Mouse (Mus musculus) spleen, adult 12 weeks (tissue): ENCODE measurements around the gene Ust.

Experiments used
- DNase-seq: peaks from one replicate; pipeline ENCODE4 v3.0.0; 2022; ENCODE audit warnings: low spot score

Gene Ust

GRCm38 (mm10) chr10:8504832-8505231, 13.8 kb downstream of the Ust start:
- no peak for DNase-seq

DNA sequence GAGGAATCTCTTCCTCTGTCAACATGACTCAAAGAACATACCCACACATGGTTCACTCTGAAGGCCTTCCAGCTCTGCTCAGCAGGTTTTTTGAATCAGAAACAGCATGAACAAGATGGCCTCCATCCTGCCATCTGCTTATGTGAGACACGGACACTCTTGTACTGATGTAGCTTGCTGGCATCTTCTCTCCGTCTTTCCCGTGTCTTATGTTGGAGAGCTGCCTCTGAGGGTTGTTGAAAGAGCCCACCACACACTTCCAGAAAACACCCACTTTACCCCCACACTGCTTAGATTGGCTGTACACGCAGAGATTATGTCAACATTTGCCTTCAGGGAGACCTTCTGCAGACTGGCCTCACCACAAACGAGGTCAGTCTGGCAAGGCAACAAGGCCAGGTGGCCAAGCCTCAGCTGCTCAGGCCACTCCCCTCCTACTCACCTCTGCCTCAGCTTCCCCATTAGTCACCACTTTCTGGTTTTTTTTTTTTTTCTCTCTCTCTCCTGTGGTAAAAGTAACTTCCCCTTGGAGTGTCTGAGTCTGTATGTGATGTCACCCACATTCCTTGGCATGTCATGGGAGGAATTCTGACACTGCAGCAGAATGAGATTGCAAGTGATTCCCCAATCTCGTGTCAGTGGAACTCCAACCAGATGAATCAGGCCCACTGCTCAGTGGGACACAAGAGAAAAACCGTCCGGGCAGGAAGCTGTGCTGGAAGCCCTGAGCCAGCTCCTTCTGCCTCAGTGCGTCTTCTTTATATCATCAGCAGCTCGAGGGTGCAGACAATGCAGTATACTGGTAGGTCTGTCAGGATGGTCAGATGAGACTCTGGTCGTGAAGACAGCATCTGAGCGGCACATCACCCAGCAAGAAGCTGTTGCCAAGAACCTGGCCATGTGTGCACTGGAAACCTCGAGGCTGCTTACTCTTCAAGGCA, 19.4 kb downstream of the Ust start:
- no peak for DNase-seq

DNA sequence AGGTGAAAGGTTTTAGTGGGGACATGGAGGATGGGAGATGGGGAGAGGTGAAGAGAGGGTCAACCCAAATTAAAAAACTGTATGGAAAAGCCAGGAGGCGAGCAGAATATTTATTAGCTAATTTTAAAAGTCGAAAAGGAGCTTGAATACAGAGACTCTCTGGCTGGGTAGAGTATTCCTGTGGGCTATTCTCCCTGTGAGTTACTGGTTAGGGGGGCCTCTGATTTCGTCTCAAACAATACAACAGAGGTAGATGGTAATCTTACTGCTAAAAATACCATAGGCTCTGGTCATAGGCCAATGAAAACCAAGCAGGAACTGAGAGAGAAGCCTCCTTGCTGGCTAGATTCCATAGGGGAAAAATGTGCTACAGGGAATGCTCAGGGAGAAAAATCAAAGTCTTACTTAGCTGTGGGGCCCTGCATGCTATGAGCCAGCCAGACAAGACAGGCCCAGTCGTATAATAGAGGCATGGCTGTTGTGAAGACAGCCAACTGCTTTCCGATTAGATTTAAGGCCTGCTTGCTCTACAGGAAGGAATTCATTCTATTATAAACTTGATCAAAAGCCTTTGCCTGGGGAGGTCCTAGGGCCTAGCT, 23.0 kb downstream of the Ust start:
- no peak for DNase-seq

DNA sequence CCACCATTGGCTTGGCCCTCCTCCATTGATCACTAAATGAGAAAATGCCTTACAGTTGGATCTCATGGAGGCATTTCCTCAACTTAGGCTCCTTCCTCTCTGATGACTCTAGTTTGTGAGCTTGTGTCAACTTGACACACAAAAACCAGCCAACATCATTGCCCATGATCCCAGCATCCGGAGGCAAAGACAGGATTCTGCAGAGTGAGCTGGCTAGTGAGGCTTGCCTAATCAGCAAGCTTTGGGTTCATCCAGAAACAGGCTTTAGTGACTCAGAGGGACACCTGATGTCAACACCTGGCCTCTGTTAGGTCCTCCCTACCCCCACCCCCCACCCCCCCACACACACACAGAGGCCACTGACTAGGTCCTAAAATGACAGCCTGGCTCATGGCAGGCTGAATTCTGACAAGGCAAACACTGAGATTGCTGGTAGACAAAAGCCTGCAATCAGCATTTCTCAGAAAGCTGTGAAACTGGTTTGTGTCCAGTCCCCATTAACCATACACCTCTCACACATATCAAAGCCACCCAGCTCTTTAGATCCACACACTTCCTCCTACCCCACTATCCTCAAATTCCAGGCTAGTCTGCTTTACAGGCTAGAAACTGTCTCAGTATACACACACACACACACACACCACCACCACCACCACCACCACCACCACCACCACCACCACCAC, 26.6 kb downstream of the Ust start:
- DNase-seq, result no peak

GRCm38 (mm10) chr10:8487388-8487787, 31.2 kb downstream of the Ust start:
- no peak for DNase-seq

DNA sequence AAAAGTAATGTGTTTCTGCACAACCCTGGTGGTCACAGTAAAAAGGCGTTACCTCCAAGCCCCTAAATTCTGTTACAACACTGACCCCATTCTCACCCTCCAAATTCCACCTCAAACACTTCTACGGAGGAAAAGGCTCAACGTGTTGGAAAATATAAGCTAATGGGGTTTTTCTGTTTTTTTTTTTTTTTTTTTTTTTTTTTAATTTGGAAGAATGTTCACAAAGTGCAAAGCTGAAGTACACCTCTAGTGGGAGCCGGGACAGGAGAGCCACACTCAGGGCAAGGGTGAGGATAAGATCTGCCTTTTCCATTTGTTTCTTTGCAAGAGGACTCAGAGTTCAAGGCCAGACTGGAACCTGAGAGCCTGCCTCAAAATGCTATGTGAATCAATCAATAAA, 34.1 kb downstream of the Ust start:
- DNase-seq, result no peak

GRCm38 (mm10) chr10:8482779-8483178, 35.8 kb downstream of the Ust start:
- DNase-seq, result no peak

DNA sequence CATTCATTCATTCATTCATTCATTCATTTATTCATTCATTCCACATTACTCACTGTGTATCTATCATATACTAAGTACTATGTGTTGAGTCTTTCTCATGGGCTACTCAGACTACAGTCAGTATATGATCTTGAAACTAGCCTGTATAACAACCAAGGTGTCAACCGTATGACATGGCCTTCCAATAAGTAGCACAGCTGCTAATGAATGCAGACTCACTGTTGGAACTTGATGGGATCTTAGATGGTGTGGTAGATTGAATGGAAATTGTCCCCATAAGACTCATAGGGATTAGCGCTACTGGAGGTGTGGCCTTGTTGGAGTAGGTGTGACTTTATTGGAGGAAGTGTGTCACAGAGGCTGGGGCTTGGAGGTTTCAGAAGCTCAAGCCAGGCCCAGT, 38.8 kb downstream of the Ust start:
- no peak for DNase-seq

DNA sequence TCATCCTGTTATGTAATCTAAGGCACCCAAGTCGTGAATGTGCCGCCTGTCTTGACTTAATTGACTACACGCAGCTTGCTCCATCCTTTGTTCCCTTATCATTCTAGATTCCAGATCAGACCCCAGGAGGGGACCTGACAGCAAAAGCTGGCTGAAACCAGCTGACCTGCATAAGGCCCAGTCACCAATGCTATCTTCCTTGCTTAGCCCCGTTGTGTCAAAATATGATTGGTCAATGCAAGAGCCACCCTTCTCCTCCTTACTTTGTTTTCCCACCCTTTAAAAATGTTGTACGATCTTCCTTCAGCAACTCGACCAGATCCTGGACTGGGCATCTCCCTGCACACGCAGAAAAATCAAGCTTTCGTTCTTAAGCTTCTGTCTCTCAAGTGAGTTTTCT, 40.7 kb downstream of the Ust start:
- DNase-seq, result no peak

DNA sequence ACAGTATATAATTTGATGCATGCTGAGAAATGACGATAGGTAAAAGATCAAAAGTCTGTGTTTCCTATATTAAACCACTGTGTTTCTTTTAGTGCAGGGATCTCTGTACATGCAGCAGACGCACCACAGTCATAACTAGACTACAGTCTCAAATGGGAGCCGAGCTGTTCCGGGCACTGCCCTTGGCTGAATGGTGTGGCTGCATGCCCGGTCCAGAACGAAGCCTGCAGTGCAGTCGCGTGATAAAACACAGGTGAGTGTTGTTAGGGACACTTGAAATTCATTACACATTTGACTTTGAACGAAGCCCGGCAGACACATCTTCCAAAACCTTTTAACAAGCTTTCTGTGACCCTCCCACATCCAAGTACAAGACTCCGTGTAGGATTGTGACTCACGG, 46.6 kb downstream of the Ust start:
- DNase-seq, result no peak

- DNase-seq, result no peak
These were observed 47.6 kb downstream of the Ust start for GRCm38 (mm10) chr10:8471012-8471411.

- DNase-seq, result no peak
These were observed 49.1 kb downstream of the Ust start for GRCm38 (mm10) chr10:8469516-8469915.

DNA sequence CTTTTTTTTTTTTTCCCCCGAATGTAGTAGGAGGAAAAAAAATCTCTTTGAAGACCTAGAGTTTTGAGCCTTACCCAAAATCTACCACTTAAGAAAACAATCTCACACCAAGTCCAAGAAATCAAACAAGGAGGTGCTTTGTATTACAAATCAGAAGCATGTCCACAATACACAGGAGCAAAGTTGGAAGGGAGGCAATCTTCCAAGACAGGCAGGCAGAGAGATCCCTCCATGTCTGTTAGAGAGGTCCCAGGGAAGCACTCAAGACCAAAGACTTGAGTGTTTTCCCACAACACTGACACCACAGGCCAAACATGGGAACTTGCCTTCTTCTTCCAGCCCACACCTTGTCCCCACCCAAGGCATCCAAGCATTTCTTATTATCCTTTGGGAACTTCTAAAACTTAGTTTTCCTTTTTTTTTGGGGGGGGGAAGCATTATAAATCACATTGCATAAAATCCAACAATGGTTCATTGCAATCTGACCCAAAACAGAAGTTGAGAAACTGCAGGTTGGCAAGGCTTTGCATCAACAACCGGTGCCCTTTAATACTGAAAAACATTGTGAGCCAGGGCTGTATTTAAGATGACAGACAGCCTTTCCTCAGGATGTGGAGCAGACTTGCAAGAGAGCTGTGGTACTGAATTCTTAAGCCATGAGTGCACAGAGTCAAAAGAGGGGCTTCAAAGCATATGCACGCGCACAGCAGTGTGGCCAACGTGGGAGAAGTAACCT, 49.8 kb downstream of the Ust start:
- DNase-seq, result no peak

GRCm38 (mm10) chr10:8465918-8466317, 52.7 kb downstream of the Ust start:
- DNase-seq, result no peak

- no peak for DNase-seq
These were observed 53.4 kb downstream of the Ust start for GRCm38 (mm10) chr10:8465216-8465615.

DNA sequence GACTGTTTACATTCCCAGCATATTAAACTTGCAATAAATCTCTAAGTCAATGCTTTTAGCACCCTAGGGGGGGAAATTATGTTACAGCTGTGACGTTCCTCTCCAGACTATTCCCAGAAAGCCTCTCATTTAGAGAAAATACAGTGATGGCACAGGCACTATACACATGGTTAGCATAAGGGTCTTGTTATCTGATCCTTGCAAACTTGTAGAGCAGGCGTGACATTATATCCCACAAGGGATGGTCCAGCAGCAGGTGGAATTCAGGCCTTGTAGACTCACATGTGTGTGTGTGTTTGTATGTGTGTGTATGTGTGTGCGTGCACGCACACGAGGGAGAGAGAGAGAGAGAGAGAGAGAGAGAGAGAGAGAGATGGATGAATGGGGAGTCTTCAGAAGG, 57.3 kb downstream of the Ust start:
- DNase-seq, result no peak

DNA sequence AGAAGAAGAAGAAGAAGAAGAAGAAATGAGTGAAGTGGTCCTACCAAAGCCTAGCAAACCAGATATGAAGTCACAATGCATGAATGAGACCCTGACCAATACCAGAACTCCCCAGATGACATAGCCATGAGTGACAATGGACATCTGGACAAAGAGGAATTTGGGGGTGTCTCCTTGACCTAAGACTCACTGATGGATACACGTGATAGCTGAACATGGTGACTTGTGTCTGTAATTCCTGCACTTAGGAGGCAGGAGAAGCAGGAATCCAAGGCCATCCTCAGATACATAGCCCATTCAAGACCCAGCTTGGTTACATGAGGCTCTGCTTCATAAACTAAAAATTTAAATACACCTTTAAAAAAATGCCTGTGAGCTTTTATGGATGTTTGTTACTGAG, 63.9 kb downstream of the Ust start:
- no peak for DNase-seq

- DNase-seq, result no peak
These were observed 70.9 kb downstream of the Ust start for GRCm38 (mm10) chr10:8447681-8448080.

DNA sequence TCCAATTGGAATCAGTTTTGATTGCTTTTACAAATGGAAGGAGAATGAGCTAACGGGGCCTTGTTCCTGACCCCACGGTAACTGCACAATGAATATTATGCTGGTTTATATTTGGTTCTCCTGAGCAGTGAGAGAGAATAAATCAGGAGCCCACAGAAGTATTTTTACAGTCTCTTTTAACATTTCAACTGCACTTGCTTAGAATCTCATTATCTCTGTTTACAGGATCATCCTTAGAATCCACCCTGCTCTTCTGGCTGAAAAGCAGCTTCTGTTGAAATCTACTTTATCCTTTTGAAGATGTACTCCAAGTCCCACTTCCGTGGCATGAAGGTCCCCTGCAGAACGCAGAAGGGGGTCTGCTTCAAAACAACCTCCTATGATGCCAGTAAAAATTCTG, 71.7 kb downstream of the Ust start:
- DNase-seq, result no peak

- DNase-seq, result no peak
These were observed 74.6 kb downstream of the Ust start for GRCm38 (mm10) chr10:8444052-8444451.

- no peak for DNase-seq
These were observed 86.8 kb downstream of the Ust start for GRCm38 (mm10) chr10:8431857-8432256.
